Mouse (Mus musculus): Measurements from ENCODE around the gene 1700017B05Rik.

GRCm38 (mm10) chr9:57218776-57219175 is 43.6 kb downstream of the 1700017B05Rik start:
- TF ChIP-seq CTCF (IDR thresholded peaks at IDR 0.05; ENCODE audit: low read depth, low read length) (no peak), POLR2A (IDR thresholded peaks at IDR 0.05; ENCODE audit: borderline replicate concordance, low read depth, low read length) (no peak)
